Mouse (Mus musculus) hindbrain, embryonic 13.5 days (tissue): ENCODE results near the gene Rnf224. TPM values are rescaled to one million over a fixed set of nuclear protein-coding genes. Genes with fewer than 3 reads are reported as not detected.

Source experiments
- ATAC-seq: fragments of 200-750 bp; cut with Nextera tagmentation; 2 replicates; pipeline ENCODE4 v1.8.0; 2017; ENCODE audit warnings: moderate TSS enrichment; ENCODE audit not compliant: low FRiP score
- H3K27ac ChIP-seq: fragments of 300-500 bp; sonication (generic); 2 replicates; pipeline ENCODE4 v1.5.1; 2015; ENCODE audit warnings: inconsistent platforms, mild to moderate bottlenecking, moderate library complexity
- H3K27me3 ChIP-seq: fragments of 300-500 bp; sonication (generic); 2 replicates; pipeline ENCODE4 v1.6.1; 2015; ENCODE audit warnings: mild to moderate bottlenecking, inconsistent platforms
- H3K36me3 ChIP-seq: fragments of 300-500 bp; sonication (generic); 2 replicates; pipeline ENCODE4 v1.6.1; 2015; ENCODE audit warnings: mild to moderate bottlenecking, inconsistent platforms
- H3K4me1 ChIP-seq: fragments of 300-500 bp; sonication (generic); replicated peaks from 2 replicates; pipeline ENCODE4 v1.6.1; 2015; ENCODE audit warnings: inconsistent platforms
- H3K4me2 ChIP-seq: fragments of 300-500 bp; sonication (generic); 2 replicates; pipeline ENCODE4 v1.6.1; 2015; ENCODE audit warnings: inconsistent platforms, mild to moderate bottlenecking, moderate library complexity
- H3K4me3 ChIP-seq: fragments of 300-500 bp; sonication (generic); 2 replicates; pipeline ENCODE4 v1.5.1; 2015; ENCODE audit warnings: mild to moderate bottlenecking, inconsistent platforms
- H3K9ac ChIP-seq: fragments of 300-500 bp; sonication (generic); 2 replicates; pipeline ENCODE4 v1.6.1; 2015; ENCODE audit warnings: mild to moderate bottlenecking, inconsistent platforms
- H3K9me3 ChIP-seq: fragments of 300-500 bp; sonication (generic); 2 replicates; pipeline ENCODE4 v1.6.1; 2016; ENCODE audit warnings: inconsistent platforms
- WGBS: fragments of 180-500 bp; shearing (Covaris S2); methylation state at CpG from one replicate; pipeline ENCODE4 v1.1.7; 2015; 5-methylcytosine and 5-hydroxymethylcytosine counted together
- polyA plus RNA-seq: library from polyadenylated mRNA; unstranded; fragments of >200 nt; fragmentation: Nextera tagmentation; extraction: Ambion mirVana; gene quantifications from 2 replicates; pipeline ENCODE4 v1.2.1, GENCODE M21; 2015

Gene Rnf224
- polyA plus RNA-seq, 1 experiment from 2014 or later, result not detected

DNA sequence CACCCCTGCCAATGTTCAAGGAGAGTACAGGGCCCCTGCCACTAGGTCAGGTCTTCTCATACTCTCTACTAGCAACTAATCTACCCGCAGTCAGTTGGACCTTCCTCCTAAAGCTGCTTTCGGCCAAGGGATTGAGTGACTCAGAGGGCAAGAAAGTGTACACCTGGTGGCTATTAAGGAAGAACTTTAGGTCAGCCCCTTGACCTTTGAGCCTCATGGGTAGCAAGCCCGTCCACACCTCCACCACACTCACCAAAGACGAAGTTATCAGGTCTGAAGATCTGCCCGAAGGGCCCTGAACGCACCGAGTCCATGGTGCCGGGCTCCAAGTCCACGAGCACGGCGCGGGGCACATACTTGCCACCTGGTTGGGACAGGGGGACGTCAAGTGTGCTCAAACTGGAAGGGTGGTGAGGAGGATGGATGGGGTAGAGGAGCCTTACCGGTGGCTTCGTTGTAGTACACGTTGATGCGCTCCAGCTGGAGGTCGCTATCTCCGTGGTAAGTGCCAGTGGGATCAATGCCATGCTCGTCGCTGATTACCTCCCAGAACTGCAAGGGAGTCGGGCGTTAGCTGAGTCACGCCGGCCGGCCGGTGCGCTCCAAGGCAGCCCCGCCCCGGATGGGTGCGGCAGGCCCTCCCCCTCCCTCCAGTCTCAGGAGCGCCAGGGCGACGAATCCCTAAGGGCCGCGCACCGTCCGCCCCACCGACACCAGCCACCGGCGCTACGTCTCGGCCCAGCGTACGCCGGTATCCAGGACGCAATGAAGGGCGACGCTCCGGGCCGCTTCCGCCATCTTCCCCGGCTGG lies 12.7 kb downstream of the Rnf224 start:
- ATAC-seq, result no peak; the same call in 1 of the 2 replicates
- Histone ChIP-seq H3K4me1 (peaks cover 22% of the 10 kb centered on the region), H3K27me3 (no peaks in the 10 kb centered on the region), H3K36me3 (peaks cover 9% of the 10 kb centered on the region), H3K27ac (peak overlapping the region; percentile 94), H3K4me2 (peak overlapping the region; percentile 92), H3K4me3 (peak overlapping the region; percentile 88), H3K9me3 (no peaks in the 10 kb centered on the region), H3K9ac (peak overlapping the region; percentile 90)
- WGBS, result 3% methylated on average over 40 of the region's 53 CpGs

- Histone ChIP-seq H3K4me3 (no peak overlapping the region), H3K4me2 (no peak overlapping the region), H3K9me3 (no peaks in the 10 kb centered on the region), H3K4me1 (peaks cover 17% of the 10 kb centered on the region), H3K27ac (no peak overlapping the region), H3K27me3 (no peaks in the 10 kb centered on the region), H3K36me3 (peaks cover 9% of the 10 kb centered on the region), H3K9ac (no peak overlapping the region)
- 72% methylated on average over 5 of the region's 5 CpGs for WGBS
- ATAC-seq, result no peak
Observed at GRCm38 (mm10) chr2:25221331-25221772, 15.2 kb downstream of the Rnf224 start.

- no peak within 1 kb of the TSS for H3K4me2 ChIP-seq
- H3K9me3 ChIP-seq, result no peaks in the 10 kb centered on the region
- H3K4me1 ChIP-seq, result peaks cover 4% of the 10 kb centered on the region
- no peak within 1 kb of the TSS for H3K27ac ChIP-seq
- H3K36me3 ChIP-seq, result peaks cover 9% of the 10 kb centered on the region
- H3K4me3 ChIP-seq, result no peak within 1 kb of the TSS
- ATAC-seq, result no peak
- H3K9ac ChIP-seq, result no peak within 1 kb of the TSS
- peaks cover 14% of the 10 kb centered on the region; the same call in 1 of the 2 replicates for H3K27me3 ChIP-seq
Observed at GRCm38 (mm10) chr2:25218445-25218844, 18.1 kb downstream of the Rnf224 start, which contains the start of gene Fam166a. Fam166a (plus strand) TSS chr2:25218745.

- no peak for ATAC-seq
- Histone ChIP-seq H3K4me2 (no peak overlapping the region), H3K9ac (no peak overlapping the region), H3K27ac (no peak overlapping the region), H3K4me3 (no peak overlapping the region), H3K9me3 (no peaks in the 10 kb centered on the region), H3K27me3 (peaks cover 20% of the 10 kb centered on the region; the same call in 1 of the 2 replicates), H3K36me3 (peaks cover 9% of the 10 kb centered on the region), H3K4me1 (no peaks in the 10 kb centered on the region)
- WGBS, result 73% methylated on average over 2 of the region's 2 CpGs
Observed at GRCm38 (mm10) chr2:25217666-25218065, 18.9 kb downstream of the Rnf224 start.

GRCm38 (mm10) chr2:25214444-25214843 lies 22.1 kb downstream of the Rnf224 start, which contains the start of gene Stpg3:
Stpg3 (minus strand) TSS chr2:25214637.
- WGBS, result 72% methylated on average over 3 of the region's 3 CpGs
- ATAC-seq, result no peak

GRCm38 (mm10) chr2:25213266-25213865 lies 23.2 kb downstream of the Rnf224 start:
- Histone ChIP-seq H3K4me2 (no peak overlapping the region), H3K27me3 (peaks cover 20% of the 10 kb centered on the region; the same call in 1 of the 2 replicates), H3K4me1 (peaks cover 28% of the 10 kb centered on the region), H3K36me3 (peaks cover 3% of the 10 kb centered on the region; the same call in 1 of the 2 replicates), H3K9me3 (no peaks in the 10 kb centered on the region), H3K27ac (no peak overlapping the region), H3K4me3 (no peak overlapping the region), H3K9ac (no peak overlapping the region)
- WGBS, result 75% methylated on average over 23 of the region's 23 CpGs
- ATAC-seq, result no peak

More at GRCm38 (mm10) chr2:25214444-25214843, 22.1 kb downstream of the Rnf224 start, which contains the start of gene Stpg3:
- Histone ChIP-seq H3K36me3 (no peaks in the 10 kb centered on the region), H3K4me3 (no peak within 1 kb of the TSS), H3K4me1 (peaks cover 19% of the 10 kb centered on the region), H3K9me3 (no peaks in the 10 kb centered on the region), H3K27ac (no peak within 1 kb of the TSS), H3K9ac (no peak within 1 kb of the TSS), H3K27me3 (peaks cover 20% of the 10 kb centered on the region; the same call in 1 of the 2 replicates), H3K4me2 (no peak within 1 kb of the TSS)

- ATAC-seq, result peak; percentile 88
- Histone ChIP-seq H3K9me3 (no peaks in the 10 kb centered on the region), H3K4me3 (peak within 1 kb of the TSS; percentile 90), H3K9ac (peak within 1 kb of the TSS; percentile 91), H3K4me1 (peaks cover 42% of the 10 kb centered on the region), H3K36me3 (peaks cover 22% of the 10 kb centered on the region), H3K27ac (peak within 1 kb of the TSS; percentile 94), H3K4me2 (peak within 1 kb of the TSS; percentile 82), H3K27me3 (peaks cover 20% of the 10 kb centered on the region; the same call in 1 of the 2 replicates)
- under 1% methylated on average over 44 of the region's 44 CpGs for WGBS
Observed at GRCm38 (mm10) chr2:25211121-25211670, 25.4 kb downstream of the Rnf224 start, which contains the start of gene Nelfb. Nelfb (minus strand) TSS chr2:25211489.

GRCm38 (mm10) chr2:25210686-25211085 lies 25.9 kb downstream of the Rnf224 start:
- peak; percentile 41 for ATAC-seq
- H3K4me1 ChIP-seq, result peaks cover 42% of the 10 kb centered on the region
- H3K27me3 ChIP-seq, result peaks cover 20% of the 10 kb centered on the region; the same call in 1 of the 2 replicates
- no peaks in the 10 kb centered on the region for H3K9me3 ChIP-seq
- WGBS, result under 1% methylated on average over 24 of the region's 24 CpGs
- peak overlapping the region; percentile 82 for H3K4me2 ChIP-seq
- peak overlapping the region; percentile 94 for H3K27ac ChIP-seq
- peak overlapping the region; percentile 91 for H3K9ac ChIP-seq
- peak overlapping the region; percentile 90 for H3K4me3 ChIP-seq
- H3K36me3 ChIP-seq, result peaks cover 27% of the 10 kb centered on the region

DNA sequence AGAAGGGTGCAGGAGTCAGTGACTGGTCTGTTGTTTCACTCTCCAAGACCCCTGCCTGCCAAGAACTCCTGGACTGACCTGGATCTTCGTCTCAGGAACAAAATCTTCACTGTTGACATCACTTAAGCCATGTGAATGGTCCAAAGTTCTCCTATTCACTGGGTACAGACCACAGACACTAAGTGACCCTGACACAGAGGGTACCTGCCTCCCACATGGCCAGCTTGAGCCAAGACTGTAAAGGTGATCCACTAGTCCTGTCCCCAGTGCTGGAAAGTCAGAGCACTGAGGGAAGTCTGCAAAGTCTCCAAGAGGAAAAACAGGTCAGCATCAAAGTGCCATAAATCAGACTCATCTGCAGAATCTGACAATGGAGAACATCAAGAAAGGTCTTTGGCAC lies 29.0 kb downstream of the Rnf224 start:
- H3K4me1 ChIP-seq, result peaks cover 42% of the 10 kb centered on the region
- no peak for ATAC-seq
- no peak overlapping the region for H3K4me3 ChIP-seq
- H3K27me3 ChIP-seq, result no peaks in the 10 kb centered on the region
- H3K36me3 ChIP-seq, result peaks cover 58% of the 10 kb centered on the region
- H3K4me2 ChIP-seq, result no peak overlapping the region
- no peak overlapping the region for H3K27ac ChIP-seq
- no peaks in the 10 kb centered on the region for H3K9me3 ChIP-seq
- 92% methylated on average over 1 of the region's 1 CpGs for WGBS
- no peak overlapping the region; the same call in 1 of the 2 replicates for H3K9ac ChIP-seq

DNA sequence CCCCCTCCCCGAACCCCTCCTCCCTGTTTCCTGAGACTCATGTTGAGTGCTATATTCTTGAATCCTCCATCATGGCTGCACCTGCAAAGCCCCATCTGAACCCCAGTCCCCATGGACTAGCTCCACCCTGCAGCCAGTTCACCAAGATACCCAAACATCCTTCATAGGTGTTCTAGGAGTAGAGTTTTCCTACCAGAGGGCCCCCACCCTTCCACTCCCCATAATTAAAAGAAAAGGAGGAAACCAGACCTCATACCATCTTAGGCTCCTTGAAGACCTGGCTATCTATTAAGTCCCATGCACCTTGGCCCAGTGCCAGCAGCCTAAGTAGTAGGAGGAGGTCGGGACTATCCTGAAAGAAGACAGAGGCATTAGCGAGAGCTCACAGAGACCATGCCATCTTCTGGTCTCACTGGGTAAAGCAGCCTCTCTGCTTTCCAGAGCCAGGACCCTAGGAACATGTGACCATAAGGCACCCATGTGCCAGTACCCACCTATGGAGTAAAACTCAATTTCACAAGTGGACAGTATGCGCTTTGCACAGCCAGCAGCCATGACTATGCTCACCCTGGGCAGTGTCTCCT lies 32.9 kb downstream of the Rnf224 start:
- Histone ChIP-seq H3K36me3 (peaks cover 94% of the 10 kb centered on the region), H3K9me3 (no peaks in the 10 kb centered on the region), H3K4me1 (peaks cover 18% of the 10 kb centered on the region), H3K27ac (no peak overlapping the region), H3K27me3 (no peaks in the 10 kb centered on the region), H3K4me3 (no peak overlapping the region), H3K9ac (no peak overlapping the region), H3K4me2 (no peak overlapping the region)
- WGBS, result 71% methylated on average over 4 of the region's 4 CpGs
- ATAC-seq, result no peak

- H3K4me1 ChIP-seq, result peaks cover 5% of the 10 kb centered on the region
- no peak overlapping the region for H3K4me2 ChIP-seq
- H3K9me3 ChIP-seq, result no peaks in the 10 kb centered on the region
- ATAC-seq, result no peak
- peaks cover 23% of the 10 kb centered on the region for H3K27me3 ChIP-seq
- no peak overlapping the region for H3K4me3 ChIP-seq
- H3K9ac ChIP-seq, result no peak overlapping the region
- H3K36me3 ChIP-seq, result peaks cover 78% of the 10 kb centered on the region
- WGBS, result 96% methylated on average over 2 of the region's 2 CpGs
- H3K27ac ChIP-seq, result no peak overlapping the region
Observed at GRCm38 (mm10) chr2:25200631-25201030, 36.0 kb downstream of the Rnf224 start.

DNA sequence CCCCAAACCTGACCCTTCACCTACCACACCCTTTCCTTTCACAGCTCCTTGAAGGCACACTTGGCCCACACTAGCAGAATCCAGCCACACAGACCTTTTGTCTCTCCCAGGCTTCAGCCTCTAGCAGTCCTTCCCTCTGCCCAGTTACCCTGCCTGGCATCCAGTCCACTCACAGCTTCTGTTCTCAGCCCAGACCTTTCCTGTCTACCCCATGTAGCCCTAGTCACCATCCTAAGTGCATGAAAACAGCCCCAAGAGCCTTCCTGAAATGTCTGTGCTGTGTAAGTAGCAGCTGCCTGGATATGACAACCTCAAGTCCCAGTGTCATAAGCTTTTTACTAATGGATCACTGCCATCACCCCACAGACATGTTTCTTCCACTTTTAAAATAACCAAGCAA lies 38.6 kb downstream of the Rnf224 start:
- Histone ChIP-seq H3K4me1 (peaks cover 12% of the 10 kb centered on the region), H3K27me3 (peaks cover 42% of the 10 kb centered on the region), H3K27ac (no peak overlapping the region), H3K9ac (no peak overlapping the region), H3K4me2 (no peak overlapping the region), H3K4me3 (no peak overlapping the region), H3K36me3 (peaks cover 51% of the 10 kb centered on the region), H3K9me3 (no peaks in the 10 kb centered on the region)
- no peak for ATAC-seq
